Comparison of ENCODE assay signal across 17 mouse cellular contexts in genomic region chr4:39644849-39645248, GRCm38 (mm10).
DNase-seq lines count a peak whose midpoint lies in the region.
"Had no signal": no experiment of that assay in that cellular context is flagged by ENCODE, and none has a peak within 500 bp of the region (broad histone marks: within the 10 kb centered on the region; RNA-seq: fewer than 3 reads in every experiment).

No protein-coding gene starts in this region.

- DNase-seq in cerebellum, postnatal 10 days = peak; percentile 62 to 70
- no peak for DNase-seq in cerebellum, adult 9-10 months
- peak; percentile 3 to 19 for DNase-seq in frontal cortex, adult 2 months (ENCODE audit: extremely low spot score in 1 of 2, low spot score in 1 of 2)
- no peak for DNase-seq in frontal cortex, postnatal 10 days (ENCODE audit: low spot score in 2 of 2)
- DNase-seq in right cerebral cortex, adult 2 months (ENCODE audit: low spot score in 2 of 2) = peak; percentile 9 to 30
- DNase-seq in right cerebral cortex, postnatal 36 days (ENCODE audit: low spot score in 2 of 2) = no peak
- DNase-seq in layer of hippocampus, adult 9-11 months = peak; percentile 7
- no peak for DNase-seq in heart, adult 8-10 months (ENCODE audit: low spot score)
- DNase-seq: adrenal gland, postnatal 14 days; cerebellum, adult 9-11 months; embryo, embryonic 11 days; heart, adult 11 months; kidney, adult 9 months; kidney, postnatal 25 days; lung, adult 18-20 months; lung, postnatal 14 days; thymus, adult 2 months had no signal

Comparison
In these comparisons a context has a peak if more than half of its experiments do, and no peak if none do; other contexts are left out.
1. DNase-seq: peak in cerebellum, postnatal 10 days (2 of 2), frontal cortex, adult 2 months (2 of 2), right cerebral cortex, adult 2 months (2 of 2) and layer of hippocampus, adult 9-11 months (single experiment); none in cerebellum, adult 9-10 months (single experiment), frontal cortex, postnatal 10 days (0 of 2), right cerebral cortex, postnatal 36 days (0 of 2) and heart, adult 8-10 months (single experiment).